Mouse (Mus musculus): ENCODE results near the gene Phf12.

DNA sequence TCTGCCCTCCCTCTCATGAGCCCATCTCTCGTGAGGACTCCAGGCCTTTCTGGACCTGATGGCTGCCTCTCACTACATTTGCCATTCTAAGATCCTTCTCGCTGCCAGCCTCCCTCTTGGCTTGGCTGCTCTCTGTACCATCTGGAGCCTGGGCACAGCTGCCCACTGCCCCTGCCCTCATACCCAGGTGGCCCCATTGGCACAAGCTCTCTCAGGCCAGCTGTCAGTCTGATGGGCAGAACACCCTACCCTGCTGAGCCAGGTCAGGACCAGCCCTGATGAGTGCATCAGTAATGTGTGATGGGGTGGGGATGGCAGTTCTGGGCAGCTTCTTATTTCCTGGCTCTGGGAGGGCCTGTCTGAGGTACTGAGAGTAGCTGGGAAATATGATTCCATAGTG lies 24.3 kb upstream of the Phf12 start:
- no peak for TF ChIP-seq ZNF384 (IDR thresholded peaks at IDR 0.05; ENCODE audit: low read depth, low read length)
- TF ChIP-seq ZC3H11A (IDR thresholded peaks at IDR 0.05; ENCODE audit: borderline replicate concordance, low read depth, low read length): no peak
- TF ChIP-seq CHD2 (IDR thresholded peaks at IDR 0.05; ENCODE audit: low read depth, low read length): no peak
- no peak for TF ChIP-seq HCFC1 (IDR thresholded peaks at IDR 0.05; ENCODE audit: borderline replicate concordance, insufficient read depth, low read length)
